Mouse (Mus musculus): ENCODE measurements around the gene Pdlim1.
"Not testable (repeated sequence)": the region's sequence is repeated elsewhere in the genome, so short reads cannot be mapped to it uniquely, and the experiment has no call there.

Pdlim1 gene

GRCm38 (mm10) chr19:40240360-40240759, 31.3 kb downstream of the Pdlim1 start:
- no peak for DNase-seq (ENCODE audit: low spot score)

GRCm38 (mm10) chr19:40238175-40238850, 33.3 kb downstream of the Pdlim1 start:
- DNase-seq (ENCODE audit: low spot score): no peak

- DNase-seq (ENCODE audit: low spot score): no peak
These were observed 39.1 kb downstream of the Pdlim1 start for GRCm38 (mm10) chr19:40232560-40232959.

- DNase-seq (ENCODE audit: low spot score): no peak
These were observed 39.7 kb downstream of the Pdlim1 start for GRCm38 (mm10) chr19:40231825-40232541.

- DNase-seq (ENCODE audit: low spot score): no peak
These were observed 40.4 kb downstream of the Pdlim1 start for GRCm38 (mm10) chr19:40231074-40231738.

- no peak for DNase-seq (ENCODE audit: low spot score)
These were observed 45.0 kb downstream of the Pdlim1 start for GRCm38 (mm10) chr19:40226516-40227151.

GRCm38 (mm10) chr19:40225761-40226110, 45.9 kb downstream of the Pdlim1 start:
- no peak for DNase-seq (ENCODE audit: low spot score)

GRCm38 (mm10) chr19:40225102-40225760, 46.4 kb downstream of the Pdlim1 start:
- DNase-seq (ENCODE audit: low spot score): peak; percentile 51

- DNase-seq (ENCODE audit: low spot score): not testable (repeated sequence)
These were observed 49.3 kb downstream of the Pdlim1 start for GRCm38 (mm10) chr19:40222307-40222706.

- DNase-seq (ENCODE audit: low spot score): no peak
These were observed 50.8 kb downstream of the Pdlim1 start for GRCm38 (mm10) chr19:40220878-40221277.

- not testable (repeated sequence) for DNase-seq (ENCODE audit: low spot score)
These were observed 68.7 kb downstream of the Pdlim1 start for GRCm38 (mm10) chr19:40202947-40203346.

- no peak for DNase-seq (ENCODE audit: low spot score)
These were observed 81.0 kb downstream of the Pdlim1 start for GRCm38 (mm10) chr19:40190596-40190995.

GRCm38 (mm10) chr19:40187160-40187559, 84.5 kb downstream of the Pdlim1 start, which contains the start of gene Cyp2c70:
TSS of gene Cyp2c70 (minus strand) at chr19:40187333.
- no peak for DNase-seq (ENCODE audit: low spot score)

- no peak for DNase-seq (ENCODE audit: low spot score)
These were observed 88.0 kb downstream of the Pdlim1 start for GRCm38 (mm10) chr19:40183600-40183999.

- DNase-seq (ENCODE audit: low spot score): no peak
These were observed 93.3 kb downstream of the Pdlim1 start for GRCm38 (mm10) chr19:40178311-40178710.

All from lung, postnatal 25 days (tissue).